Mouse (Mus musculus) heart, adult 11 months (tissue): ENCODE measurements at regions not wholly inside any gene's neighbourhood (a gene's known extent, or its start where the extent isn't known, plus 50 kb on each side); places are given as distances from the start of the nearest gene placed in this dataset.

Experiments used
- DNase-seq: peaks from one replicate; pipeline ENCODE4 v3.0.0; 2022

DNA sequence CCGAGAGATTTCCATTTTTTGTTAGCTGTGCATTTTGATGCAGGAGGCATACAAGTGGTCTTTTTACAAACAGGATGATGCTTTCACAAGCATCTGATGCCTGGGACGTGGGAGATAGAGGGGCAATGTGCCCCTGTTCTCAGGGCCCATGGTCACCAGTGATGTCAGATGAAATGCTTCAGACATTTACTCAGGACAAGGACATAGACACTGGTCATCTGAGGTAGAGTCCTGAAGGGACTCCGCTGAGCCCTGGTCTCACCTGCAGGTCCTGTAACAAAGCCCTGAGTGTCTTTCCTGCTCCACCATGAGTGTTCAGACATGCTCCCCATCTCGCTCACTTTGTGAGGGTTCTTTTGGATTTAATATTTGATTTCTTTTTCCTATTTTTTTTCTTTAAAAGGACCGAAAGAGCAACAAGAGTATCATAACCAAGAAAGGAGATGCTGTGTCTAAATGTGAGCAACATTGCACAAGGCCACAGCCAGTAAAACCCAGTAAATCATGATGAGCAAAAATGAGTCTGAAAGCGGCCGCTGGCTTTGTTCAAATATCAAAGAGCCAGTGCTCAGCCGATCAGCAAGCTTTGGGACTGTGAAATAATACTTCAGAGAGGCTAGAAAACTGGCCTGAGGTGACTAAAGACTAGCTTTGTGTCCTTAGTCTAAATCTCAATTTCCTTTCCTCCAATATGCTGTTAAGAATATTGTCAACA lies 430.1 kb downstream of the Ate1 start:
- peak; percentile 57 for DNase-seq

DNA sequence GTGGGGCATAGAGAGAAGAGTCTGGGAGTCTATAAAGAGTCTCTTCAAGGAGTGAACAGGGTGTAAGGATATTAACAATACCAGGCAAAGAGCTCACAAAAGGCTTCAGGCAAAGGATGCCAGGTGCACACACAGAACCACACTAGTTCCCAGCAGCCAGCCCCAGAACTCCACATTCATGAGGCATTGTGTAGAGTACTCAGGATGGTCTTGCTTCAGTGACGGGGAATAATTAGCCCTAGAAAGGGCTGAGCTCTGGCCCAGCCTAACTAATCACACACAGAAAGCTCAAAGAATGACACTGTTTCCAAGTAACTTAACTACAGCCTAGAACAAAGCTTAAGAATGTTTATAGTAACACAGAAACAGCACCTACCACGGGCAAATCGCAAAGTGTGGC lies 428.2 kb downstream of the Ate1 start:
- no peak for DNase-seq

DNA sequence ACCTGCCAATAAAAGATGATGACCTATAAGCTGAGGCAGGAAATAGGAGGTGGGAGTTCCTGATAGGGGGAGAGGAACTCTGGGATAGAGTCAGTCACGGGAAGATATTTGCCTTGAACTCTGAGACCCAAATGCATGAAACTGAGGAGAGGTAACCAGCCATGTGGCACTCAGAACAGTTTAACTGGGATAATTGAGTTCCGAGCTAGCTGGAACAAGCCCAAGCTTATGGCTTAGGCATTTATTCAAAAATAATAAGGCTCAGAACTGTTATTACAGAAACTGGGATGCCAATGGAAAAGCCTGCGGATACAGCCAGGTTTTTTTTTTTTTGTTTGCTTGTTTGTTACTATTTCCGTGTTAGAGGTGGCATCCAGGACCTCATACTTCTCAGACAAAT lies 425.0 kb downstream of the Ate1 start:
- DNase-seq, result no peak

DNA sequence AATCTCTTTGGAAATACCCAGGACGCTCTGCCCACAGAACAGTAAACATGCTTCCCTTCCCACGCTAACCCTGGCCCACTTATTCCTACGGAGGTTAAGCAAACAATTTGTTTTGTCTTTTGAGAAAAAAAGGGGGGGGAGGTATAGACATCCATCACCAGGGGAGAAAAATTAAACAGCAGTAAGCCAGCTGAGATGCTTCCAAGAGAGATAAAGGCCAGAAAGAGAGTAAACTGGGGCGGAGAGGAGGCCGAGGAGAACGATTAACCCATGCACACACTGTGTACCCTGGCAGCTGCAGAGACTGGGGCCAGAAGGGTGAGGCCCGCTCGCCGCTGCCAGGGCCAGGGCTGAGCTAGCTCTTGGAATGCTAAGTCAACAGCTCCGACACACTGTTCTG lies 421.6 kb downstream of the Ate1 start:
- peak; percentile 84 for DNase-seq

DNA sequence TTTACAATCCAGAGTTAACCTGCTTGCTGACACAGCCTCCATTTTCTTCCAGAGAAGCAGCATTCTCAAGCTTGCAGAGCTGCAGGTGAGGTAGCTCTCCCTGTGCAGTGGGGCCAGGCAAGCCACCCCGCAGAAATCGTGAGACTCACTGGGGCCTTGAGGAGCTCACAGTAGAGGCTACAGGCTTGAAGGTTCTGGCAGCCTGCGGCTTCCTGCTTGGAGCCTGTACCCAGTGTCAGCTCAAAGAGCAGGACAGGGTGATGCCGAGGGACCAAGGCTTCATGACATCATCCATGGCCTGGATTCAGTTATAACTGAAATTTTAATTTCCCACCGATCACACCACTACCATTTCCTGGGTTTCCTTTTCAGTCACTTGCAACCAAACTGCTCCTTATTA lies 417.5 kb downstream of the Ate1 start:
- DNase-seq, result no peak

DNA sequence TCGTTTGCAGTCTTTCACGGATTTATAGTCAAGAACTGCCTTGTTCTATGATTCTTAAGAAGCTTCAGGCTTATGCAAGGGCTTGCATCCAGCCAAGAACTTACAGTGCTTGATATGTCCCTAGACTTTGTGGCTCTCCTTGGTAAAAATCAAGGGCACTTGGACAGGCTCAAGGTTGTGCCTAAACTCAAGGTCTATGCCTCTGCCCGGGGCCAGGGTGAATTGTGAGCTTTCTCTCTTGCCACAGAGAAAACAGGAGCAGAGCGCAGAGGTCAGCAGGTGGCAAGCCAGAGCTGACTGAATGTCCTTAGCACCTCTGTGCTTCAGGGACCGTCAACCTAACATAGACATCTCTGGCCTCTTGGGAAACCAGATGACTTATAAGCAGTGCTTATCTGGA lies 413.2 kb downstream of the Ate1 start:
- no peak for DNase-seq

DNA sequence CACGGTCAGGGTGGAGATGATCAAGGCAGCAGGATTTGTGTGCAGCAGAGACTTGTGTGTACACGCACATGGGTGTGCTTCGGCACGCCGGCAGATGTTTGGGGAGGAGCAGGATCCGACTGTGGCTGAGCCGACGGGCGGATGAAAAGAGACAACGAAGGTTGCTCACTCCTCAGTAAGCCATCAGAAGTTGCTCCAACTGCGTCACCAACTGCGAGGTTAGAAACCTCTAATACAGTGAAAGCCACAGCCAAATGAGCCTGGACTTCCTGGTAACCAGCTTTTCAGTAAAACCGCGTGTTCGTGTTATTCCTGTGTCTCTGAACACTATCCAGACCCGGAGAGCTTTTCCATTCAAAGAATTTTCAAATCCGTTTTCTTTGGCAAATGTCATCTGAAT lies 411.8 kb downstream of the Ate1 start:
- DNase-seq, result peak; percentile 84
